In the genomic region with DNA sequence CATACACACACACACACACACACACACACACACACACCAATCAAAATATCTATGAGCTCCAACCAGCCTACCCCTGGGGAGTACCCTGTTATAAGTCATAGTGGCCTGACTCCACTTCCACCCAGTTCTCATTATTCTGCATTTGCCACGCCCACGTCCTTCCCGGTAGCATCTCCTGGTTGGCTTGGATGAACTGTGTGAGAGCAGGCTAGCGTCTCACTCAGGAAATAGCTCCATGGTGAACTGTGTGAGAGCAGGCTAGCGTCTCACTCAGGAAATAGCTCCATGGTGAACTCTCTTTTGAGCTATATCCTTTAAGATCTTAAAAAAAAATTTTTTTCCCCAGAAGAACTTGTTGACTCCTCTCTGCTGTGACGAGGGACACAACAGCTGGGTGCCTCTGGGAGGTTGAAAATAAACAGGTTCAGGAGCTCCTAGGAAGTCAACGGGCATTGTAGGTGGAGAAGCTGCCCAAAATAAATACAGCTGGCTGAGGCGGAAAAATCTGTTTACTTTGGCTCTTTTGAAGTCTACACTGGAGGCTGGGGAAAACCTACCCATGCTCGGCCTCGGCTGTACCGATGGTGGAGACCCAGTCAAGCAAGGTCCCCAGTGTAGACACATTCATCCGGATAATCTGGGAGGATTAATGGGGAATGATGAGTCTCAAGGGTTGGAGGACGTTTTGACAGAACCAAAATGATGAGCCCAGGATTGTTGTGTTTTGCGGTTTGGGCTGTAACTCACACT, we compare ENCODE assay signal across 22 mouse cellular contexts. TPM values are rescaled to one million over a fixed set of nuclear protein-coding genes. Genes with fewer than 3 reads are reported as not detected.
DNase-seq lines count a peak whose midpoint lies in the region; ATAC-seq lines count a peak whose summit lies in the region.
"Had no signal": no experiment of that assay in that cellular context is flagged by ENCODE, and none has a peak within 500 bp of the region (broad histone marks: within the 10 kb centered on the region; RNA-seq: fewer than 3 reads in every experiment).

No protein-coding gene starts in this region.

- H3K4me1 ChIP-seq in kidney, embryonic 15.5 days, result peaks cover 41% of the 10 kb centered on the region
- H3K4me1 ChIP-seq in lung, embryonic 16.5 days (replicated peaks; ENCODE audit: control insufficient read depth, insufficient read depth, low read length), result peaks cover 8% of the 10 kb centered on the region; the same call in 1 of the 2 replicates
- peaks cover 28% of the 10 kb centered on the region for H3K4me1 ChIP-seq in heart, embryonic 13.5 days
- peaks cover 5% of the 10 kb centered on the region for H3K4me1 ChIP-seq in hindbrain, embryonic 16.5 days (ENCODE audit: control insufficient read depth, insufficient read depth, low read depth, low read length)
- H3K4me1 ChIP-seq: neural tube, embryonic 12.5 days had no signal

- H3K9me3 ChIP-seq in kidney, embryonic 15.5 days (replicated peaks), result no peaks in the 10 kb centered on the region
- no peaks in the 10 kb centered on the region for H3K9me3 ChIP-seq in lung, embryonic 16.5 days (ENCODE audit: control insufficient read depth, low read length)
- H3K9me3 ChIP-seq in heart, embryonic 13.5 days, result no peaks in the 10 kb centered on the region
- H3K9me3 ChIP-seq in hindbrain, embryonic 16.5 days (ENCODE audit: control insufficient read depth, low read length), result no peaks in the 10 kb centered on the region
- H3K9me3 ChIP-seq: forebrain, embryonic 12.5 days; limb, embryonic 12.5 days; neural tube, embryonic 12.5 days had no signal

- H3K4me3 ChIP-seq in kidney, embryonic 15.5 days (replicated peaks), result no peak overlapping the region
- H3K4me3 ChIP-seq in lung, embryonic 16.5 days (ENCODE audit: low read length), result no peak overlapping the region
- H3K4me3 ChIP-seq in heart, embryonic 13.5 days, result no peak overlapping the region
- no peak overlapping the region for H3K4me3 ChIP-seq in hindbrain, embryonic 16.5 days (ENCODE audit: low read length)
- H3K4me3 ChIP-seq: forebrain, embryonic 12.5 days; layer of hippocampus, adult 2 months; left cerebral cortex, adult 2 months; limb, embryonic 12.5 days; neural tube, embryonic 12.5 days had no signal

- no peaks in the 10 kb centered on the region for H3K36me3 ChIP-seq in kidney, embryonic 15.5 days
- H3K36me3 ChIP-seq in lung, embryonic 16.5 days (ENCODE audit: control insufficient read depth, insufficient read depth, low read length), result no peaks in the 10 kb centered on the region
- no peaks in the 10 kb centered on the region for H3K36me3 ChIP-seq in heart, embryonic 13.5 days
- no peaks in the 10 kb centered on the region for H3K36me3 ChIP-seq in hindbrain, embryonic 16.5 days (ENCODE audit: control insufficient read depth, insufficient read depth, low read length)
- H3K36me3 ChIP-seq: forebrain, embryonic 12.5 days; limb, embryonic 12.5 days; neural tube, embryonic 12.5 days had no signal

- peak; percentile 55; the same call in 1 of the 2 replicates for ATAC-seq in kidney, embryonic 15.5 days (replicated peaks; ENCODE audit: low FRiP score)
- ATAC-seq in lung, embryonic 16.5 days (ENCODE audit: low read depth), result 0 out of 2 replicates have a peak, but pooled peaks have one; percentile 12
- no peak for ATAC-seq in heart, embryonic 13.5 days (ENCODE audit: extremely low read depth, insufficient number of reproducible peaks, low FRiP score, low TSS enrichment)
- ATAC-seq in hindbrain, embryonic 16.5 days, result no peak
- ATAC-seq: liver, postnatal 0 days had no signal

- no peaks in the 10 kb centered on the region for H3K27me3 ChIP-seq in kidney, embryonic 15.5 days
- H3K27me3 ChIP-seq in lung, embryonic 16.5 days (ENCODE audit: control insufficient read depth, insufficient read depth, low read depth, low read length), result no peaks in the 10 kb centered on the region
- H3K27me3 ChIP-seq in heart, embryonic 13.5 days (replicated peaks), result no peaks in the 10 kb centered on the region
- no peaks in the 10 kb centered on the region for H3K27me3 ChIP-seq in hindbrain, embryonic 16.5 days (replicated peaks; ENCODE audit: control insufficient read depth, insufficient read depth, low read length)
- H3K27me3 ChIP-seq: forebrain, embryonic 12.5 days; limb, embryonic 12.5 days; neural tube, embryonic 12.5 days had no signal

- no peak for DNase-seq in kidney, adult 9 months
- DNase-seq in lung, adult 18-20 months, result no peak
- DNase-seq in gastrocnemius, postnatal 4 days (ENCODE audit: low spot score in 2 of 2), result no peak
- DNase-seq: adrenal gland, postnatal 10 days; cerebellum, adult 18-20 months; cerebellum, postnatal 36 days; gastrocnemius, postnatal 25 days; liver, postnatal 0 days; spleen, adult 18-20 months; thymus, postnatal 14 days had no signal

- H3K9ac ChIP-seq in kidney, embryonic 15.5 days, result no peak overlapping the region
- H3K9ac ChIP-seq in lung, embryonic 16.5 days (ENCODE audit: low read length), result no peak overlapping the region
- no peak overlapping the region for H3K9ac ChIP-seq in heart, embryonic 13.5 days
- no peak overlapping the region for H3K9ac ChIP-seq in hindbrain, embryonic 16.5 days (ENCODE audit: low read depth, low read length)
- H3K9ac ChIP-seq: forebrain, embryonic 12.5 days; limb, embryonic 12.5 days; liver, postnatal 0 days; neural tube, embryonic 12.5 days had no signal

- no peak overlapping the region for H3K4me2 ChIP-seq in kidney, embryonic 15.5 days
- no peak overlapping the region for H3K4me2 ChIP-seq in lung, embryonic 16.5 days (ENCODE audit: low read depth, low read length)
- H3K4me2 ChIP-seq in heart, embryonic 13.5 days, result no peak overlapping the region
- no peak overlapping the region for H3K4me2 ChIP-seq in hindbrain, embryonic 16.5 days (ENCODE audit: low read length)
- H3K4me2 ChIP-seq: forebrain, embryonic 12.5 days; limb, embryonic 12.5 days; midbrain, embryonic 11.5 days; neural tube, embryonic 12.5 days had no signal

- WGBS in kidney, embryonic 15.5 days, result 41% methylated on average over 14 of the region's 14 CpGs
- WGBS in lung, embryonic 16.5 days, result 28% methylated on average over 14 of the region's 14 CpGs
- 48% methylated on average over 14 of the region's 14 CpGs for WGBS in heart, embryonic 13.5 days
- WGBS in hindbrain, embryonic 16.5 days, result 78% methylated on average over 14 of the region's 14 CpGs

- H3K27ac ChIP-seq in kidney, embryonic 15.5 days, result peak overlapping the region; percentile 59
- H3K27ac ChIP-seq in lung, embryonic 16.5 days (ENCODE audit: low read length), result no peak overlapping the region
- H3K27ac ChIP-seq in heart, embryonic 13.5 days (replicated peaks), result peak overlapping the region; percentile 34; the same call in 1 of the 2 replicates
- H3K27ac ChIP-seq in hindbrain, embryonic 16.5 days (ENCODE audit: low read depth, low read length), result no peak overlapping the region
- H3K27ac ChIP-seq: forebrain, embryonic 12.5 days; layer of hippocampus, adult 2 months; left cerebral cortex, adult 2 months; limb, embryonic 12.5 days; macrophage; neural tube, embryonic 12.5 days had no signal

RNA-seq across cellular contexts. Expression of a gene that starts 37.7 kb away (rescaled TPM):
- 39.4 and 40.3 TPM in 2 replicates for polyA plus RNA-seq in kidney, embryonic 15.5 days (2015; fragmentation: Nextera tagmentation; extraction: Ambion mirVana)
- polyA plus RNA-seq in lung, embryonic 16.5 days (2015; fragmentation: Nextera tagmentation; extraction: Ambion mirVana), result 18.7 and 19.1 TPM in 2 replicates
- 17.3 and 19.2 TPM in 2 replicates for polyA plus RNA-seq in heart, embryonic 13.5 days (2015; fragmentation: Nextera tagmentation; extraction: Ambion mirVana)
- total RNA-seq in gastrocnemius, postnatal 4 days (2021), result 10 to 100 TPM; 47.5 to 57.5 TPM
- polyA plus RNA-seq in hindbrain, embryonic 16.5 days (2015; fragmentation: Nextera tagmentation; extraction: Ambion mirVana), result 4.9 and 6.6 TPM in 2 replicates
- total RNA-seq: monocyte, adult 5-6 weeks had no signal
- polyA plus RNA-seq: macrophage had no signal

RNA-seq across cellular contexts. Expression of a gene that starts 40.9 kb away (rescaled TPM):
- 82.9 and 87.4 TPM in 2 replicates for polyA plus RNA-seq in kidney, embryonic 15.5 days (2015; fragmentation: Nextera tagmentation; extraction: Ambion mirVana)
- polyA plus RNA-seq in lung, embryonic 16.5 days (2015; fragmentation: Nextera tagmentation; extraction: Ambion mirVana), result 61.3 and 65.1 TPM in 2 replicates
- 42.3 and 47.6 TPM in 2 replicates for polyA plus RNA-seq in heart, embryonic 13.5 days (2015; fragmentation: Nextera tagmentation; extraction: Ambion mirVana)
- total RNA-seq in gastrocnemius, postnatal 4 days (2021), result 10 to 100 TPM; 56.9 to 57.7 TPM
- 41.4 and 50.6 TPM in 2 replicates for polyA plus RNA-seq in hindbrain, embryonic 16.5 days (2015; fragmentation: Nextera tagmentation; extraction: Ambion mirVana)

Comparison
In these comparisons a context has a peak if more than half of its experiments do, and no peak if none do; other contexts are left out.
1. ATAC-seq: peak in kidney, embryonic 15.5 days (single experiment) and lung, embryonic 16.5 days (single experiment); none in heart, embryonic 13.5 days (single experiment) and hindbrain, embryonic 16.5 days (single experiment).
2. H3K27ac ChIP-seq: peak in kidney, embryonic 15.5 days (single experiment) and heart, embryonic 13.5 days (single experiment); none in lung, embryonic 16.5 days (single experiment) and hindbrain, embryonic 16.5 days (single experiment).